Mouse (Mus musculus) kidney, postnatal 10 days (tissue): ENCODE results near the gene Tgfb3.

Experiments used
- DNase-seq: peaks from one replicate; pipeline ENCODE4 v3.0.0; 2021; ENCODE audit warnings: mixed read lengths

Gene Tgfb3

GRCm38 (mm10) chr12:86025480-86025879, 53.4 kb downstream of the Tgfb3 start:
- DNase-seq: no peak

- DNase-seq: peak; percentile 52
Observed at GRCm38 (mm10) chr12:86024426-86024825, 54.4 kb downstream of the Tgfb3 start.

GRCm38 (mm10) chr12:86023081-86023871, 55.6 kb downstream of the Tgfb3 start:
- peak; percentile 61 for DNase-seq

- DNase-seq: no peak
Observed at GRCm38 (mm10) chr12:86022282-86022984, 56.4 kb downstream of the Tgfb3 start.

- DNase-seq: no peak
Observed at GRCm38 (mm10) chr12:86021583-86021982, 57.3 kb downstream of the Tgfb3 start.

- no peak for DNase-seq
Observed at GRCm38 (mm10) chr12:86017360-86017759, 61.5 kb downstream of the Tgfb3 start.

- no peak for DNase-seq
Observed at GRCm38 (mm10) chr12:86015114-86015513, 63.7 kb downstream of the Tgfb3 start.

- no peak for DNase-seq
Observed at GRCm38 (mm10) chr12:86014621-86015020, 64.2 kb downstream of the Tgfb3 start.

GRCm38 (mm10) chr12:86014174-86014573, 64.7 kb downstream of the Tgfb3 start:
- DNase-seq: no peak

GRCm38 (mm10) chr12:86012195-86012594, 66.6 kb downstream of the Tgfb3 start:
- DNase-seq: no peak

GRCm38 (mm10) chr12:86010656-86011055, 68.2 kb downstream of the Tgfb3 start:
- no peak for DNase-seq

- DNase-seq: peak; percentile 20
Observed at GRCm38 (mm10) chr12:86007377-86007776, 71.5 kb downstream of the Tgfb3 start.
